Mouse (Mus musculus) left cerebral cortex, postnatal 10 days (tissue): ENCODE results near the gene Hmgcr. TPM values are rescaled to one million over a fixed set of nuclear protein-coding genes. Genes with fewer than 3 reads are reported as not detected.
"Not testable (repeated sequence)": the region's sequence is repeated elsewhere in the genome, so short reads cannot be mapped to it uniquely, and the experiment has no call there.

Experiments used
- DNase-seq, 2 experiments: peaks; one replicate each; pipeline ENCODE4 v3.0.0; 2021 to 2022; ENCODE audit warnings: low spot score in 2 of 2, mixed read lengths in 1 of 2; ENCODE audit errors: extremely low spot score in 1 of 2
- intact Hi-C: fragments of 180-260 bp; cut with DNase I; formaldehyde crosslinking; loops from one replicate; pipeline ENCODE4 v1.15.1; 2025
- total RNA-seq, 2 experiments: library from RNA; stranded (reverse); gene quantifications; 2 replicates each; pipeline ENCODE4 v1.2.3; 2021

Gene Hmgcr
- total RNA-seq, 2 experiments from 2014 or later = 314 to 328 TPM

DNA sequence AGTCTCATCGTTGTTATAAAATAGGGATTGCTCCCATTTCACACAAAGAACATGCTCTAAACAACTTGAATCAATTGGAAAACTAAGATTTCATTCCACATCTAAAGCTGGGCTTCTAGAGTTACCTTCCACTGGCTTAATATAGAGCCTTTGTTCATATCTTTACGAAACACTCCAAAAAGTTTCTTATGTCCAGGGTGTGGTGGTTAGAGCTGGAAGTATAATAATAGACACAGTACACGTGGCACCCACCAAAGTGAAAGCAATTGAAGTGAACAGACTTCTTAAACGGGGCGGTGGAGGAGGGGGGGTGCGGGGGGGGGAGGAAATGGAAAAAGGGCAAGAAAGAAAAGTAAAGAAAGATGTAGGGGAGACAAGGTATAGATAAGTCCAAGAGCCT, 1.5 kb upstream of the Hmgcr start:
- intact Hi-C loops = no loop called here
- no peak for DNase-seq

DNA sequence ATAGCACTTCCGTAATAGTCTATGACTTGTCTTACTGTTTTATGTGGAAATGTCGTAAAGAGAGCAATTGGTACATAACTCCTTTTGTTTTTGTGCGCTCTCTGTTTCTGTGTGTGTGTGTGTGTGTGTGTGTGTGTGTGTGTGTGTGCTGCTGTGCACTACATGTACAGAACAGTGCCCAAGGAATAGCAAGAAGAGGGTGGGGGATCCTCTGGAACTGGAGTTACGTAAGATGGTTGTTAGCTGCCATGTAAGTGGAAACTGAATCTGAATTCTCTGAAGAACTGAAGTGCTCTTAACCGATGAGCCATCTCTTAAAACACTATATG, 1.1 kb upstream of the Hmgcr start:
- intact Hi-C loops = no loop called here

DNA sequence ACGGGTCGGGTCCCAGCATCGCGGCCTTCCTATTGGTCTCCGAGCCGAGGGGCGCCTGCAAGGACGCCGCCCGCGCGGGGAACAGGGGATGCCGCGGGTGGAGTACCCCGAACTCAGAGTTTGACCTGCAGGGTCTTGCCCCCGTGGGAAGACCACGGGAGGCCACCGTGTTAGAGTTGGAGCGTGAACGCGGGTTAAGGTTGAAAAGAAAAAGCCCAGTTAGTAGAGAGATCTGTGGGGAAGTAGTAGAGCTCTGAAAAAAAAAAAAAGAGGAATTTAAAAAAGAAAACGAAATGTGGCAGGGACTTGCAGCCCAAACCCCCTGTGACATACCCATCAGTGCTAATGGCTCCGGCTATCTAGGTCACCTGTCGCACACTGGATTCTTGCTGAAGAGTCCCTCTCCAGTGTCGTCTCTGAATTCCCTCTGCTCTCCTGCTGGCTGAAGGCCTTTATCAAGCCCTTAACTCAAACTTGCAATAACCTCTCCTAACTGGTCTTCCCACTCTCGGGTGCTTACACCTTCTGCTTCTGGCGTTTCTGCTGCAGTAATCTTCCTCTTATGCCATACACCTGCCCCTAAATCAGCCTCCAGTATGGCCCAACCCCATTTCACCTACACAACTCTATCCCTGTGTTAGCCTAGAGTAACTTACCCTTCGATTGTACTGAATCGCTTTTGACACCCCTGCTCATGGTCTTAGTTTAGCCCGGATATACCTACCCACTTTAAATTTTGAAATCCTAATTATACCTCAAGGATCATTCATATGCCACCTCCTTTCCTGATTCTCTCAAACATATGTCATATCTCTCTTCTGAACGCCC, 556 bp upstream of the Hmgcr start:
- intact Hi-C loops = no loop called here

More for the DNA sequence above, 1.1 kb upstream of the Hmgcr start:
- DNase-seq = no peak

DNA sequence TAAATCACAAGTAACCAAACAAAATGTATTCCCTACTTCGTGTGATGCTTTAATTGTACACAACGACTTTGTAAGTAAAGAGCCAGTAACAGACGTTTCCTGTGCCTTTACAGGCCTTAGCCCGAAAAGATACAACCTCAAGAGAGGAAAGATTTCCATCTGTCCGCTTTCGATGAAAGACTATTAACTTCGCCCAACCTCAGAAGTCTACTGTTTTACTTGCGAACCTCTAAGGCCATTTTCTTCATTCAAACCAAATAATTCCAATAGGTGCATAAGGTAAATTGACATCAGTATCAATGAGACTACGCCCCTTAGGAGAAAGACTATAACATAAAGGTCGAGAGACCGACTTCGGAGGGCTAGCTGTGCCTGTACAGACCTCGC, 724 bp downstream of the Hmgcr start:
- intact Hi-C loops = no loop called here
- no peak for DNase-seq

More for the DNA sequence above, 556 bp upstream of the Hmgcr start:
- no peak for DNase-seq

DNA sequence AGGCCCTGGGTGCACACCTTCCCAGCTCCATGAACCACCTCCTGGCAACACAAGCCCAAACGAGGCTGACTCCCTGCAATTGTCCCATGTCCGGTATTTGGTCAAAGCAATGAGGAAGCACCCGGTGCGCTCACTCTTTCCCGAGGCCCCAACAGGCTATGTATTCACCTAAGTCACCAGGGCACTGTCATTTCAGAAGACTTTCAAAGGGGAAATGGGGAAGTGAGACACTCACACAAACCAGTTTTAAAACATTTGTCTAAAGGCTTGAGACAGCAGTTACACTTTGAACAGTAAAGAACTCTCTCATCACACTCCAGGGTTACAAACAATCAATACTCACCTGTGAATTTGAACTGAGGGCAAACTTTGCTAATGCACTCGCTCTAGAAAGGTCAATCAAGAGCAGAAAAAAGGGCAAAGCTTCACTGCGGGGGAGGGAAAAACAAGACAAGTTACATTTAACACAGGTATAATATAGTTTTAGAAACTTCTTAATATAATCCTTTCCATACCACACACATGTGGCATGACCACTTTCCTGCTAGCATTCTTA, 6.2 kb downstream of the Hmgcr start:
- no peak for DNase-seq
- intact Hi-C loops = loop anchor here (2.0 to 10.0 kb wide), 2 partner anchors 14 to 450 kb away; no protein-coding TSS in a partner anchor

DNA sequence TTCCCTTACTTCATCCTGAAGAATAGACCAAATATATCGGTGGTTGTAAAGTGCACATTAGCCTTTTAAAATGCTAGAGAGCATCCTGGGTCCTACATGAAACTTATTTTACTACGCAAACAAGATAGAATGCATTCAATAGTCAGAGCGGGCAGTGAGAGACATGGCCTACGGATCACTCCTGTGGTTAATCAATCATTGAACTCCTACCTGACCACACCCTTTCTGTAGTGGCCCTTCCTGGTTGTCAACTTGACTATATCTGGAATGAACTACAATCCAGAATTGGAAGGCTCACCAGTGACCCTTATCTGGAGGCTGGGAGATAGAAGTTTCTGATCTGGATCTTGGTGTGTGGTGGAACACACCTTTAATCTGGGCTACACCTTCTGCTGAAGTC, 7.6 kb downstream of the Hmgcr start:
- not testable (repeated sequence) for DNase-seq
- intact Hi-C loops = loop anchor here (10.0 kb wide), 1 partner anchor 452 kb away; no protein-coding TSS in a partner anchor

DNA sequence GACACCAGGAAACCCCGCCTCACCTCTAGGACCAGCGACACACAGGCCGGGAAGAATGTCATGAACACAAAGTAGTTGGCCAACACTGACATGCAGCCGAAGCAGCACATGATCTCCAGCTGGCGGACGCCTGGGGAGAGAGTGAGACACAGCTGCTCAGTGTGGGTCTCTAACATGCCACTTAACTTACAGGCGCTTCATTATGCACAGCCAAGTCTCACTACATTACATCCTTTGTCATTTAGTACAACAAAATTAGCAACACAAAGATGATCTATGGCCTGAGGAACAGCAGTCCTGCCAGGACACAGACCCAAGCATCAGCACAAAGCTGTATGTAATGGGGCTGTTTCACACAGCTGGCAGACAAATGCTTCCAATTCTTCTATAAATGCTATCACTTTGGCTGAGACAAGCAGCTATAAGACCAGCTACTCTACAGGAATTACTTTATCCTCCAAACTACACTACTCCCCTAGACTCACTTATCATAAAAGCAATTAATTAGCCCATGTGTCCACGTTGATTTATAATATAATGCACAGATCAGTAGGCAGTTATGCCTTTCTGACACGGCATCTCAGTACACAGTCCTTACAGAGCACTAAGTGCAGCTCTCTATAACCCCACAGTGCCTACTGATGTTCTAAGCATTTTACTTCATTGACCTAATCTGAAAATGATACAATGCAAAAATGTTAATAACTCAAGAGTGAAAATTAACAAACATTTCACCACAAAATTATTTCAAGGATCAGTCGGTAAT, 10.5 kb downstream of the Hmgcr start:
- intact Hi-C loops = loop anchor here (10.0 kb wide), 1 partner anchor 455 kb away; no protein-coding TSS in a partner anchor
- DNase-seq = no peak

DNA sequence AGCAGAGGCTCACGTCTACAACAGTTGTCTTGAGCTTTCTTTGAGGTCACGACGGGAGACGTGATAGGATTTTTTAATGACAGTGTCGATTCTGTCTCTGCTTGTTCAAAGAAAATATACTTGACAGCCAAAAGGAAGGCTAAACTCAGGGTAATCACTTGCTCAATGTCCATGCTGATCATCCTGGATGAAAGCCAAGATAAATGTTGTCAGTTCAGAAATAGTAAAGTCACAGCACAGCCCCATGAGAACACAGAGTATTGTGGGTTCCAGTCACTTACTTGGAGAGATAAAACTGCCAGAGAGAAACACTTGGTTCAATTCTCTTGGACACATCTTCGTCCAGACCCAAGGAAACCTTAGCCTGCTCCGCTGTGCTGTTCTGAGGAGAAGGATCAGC, 11.8 kb downstream of the Hmgcr start:
- intact Hi-C loops = no loop called here
- no peak for DNase-seq

DNA sequence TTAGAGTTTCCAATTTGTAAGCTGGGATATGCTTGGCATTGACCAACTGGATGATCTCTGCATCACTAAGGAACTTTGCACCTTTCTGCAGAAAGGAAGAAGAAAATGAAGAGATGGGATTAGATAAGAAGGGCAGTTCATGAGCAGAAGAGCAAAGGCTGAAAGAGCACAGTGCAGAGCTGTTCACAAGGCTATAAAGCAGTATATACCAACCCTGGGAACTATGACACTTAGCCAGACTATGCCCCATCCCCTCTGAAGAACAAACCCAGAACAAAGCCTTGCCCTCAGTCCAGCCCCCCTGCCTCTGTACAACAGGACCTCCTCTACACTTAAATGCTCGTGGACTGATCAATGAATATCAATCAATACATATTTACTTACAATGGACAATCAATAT, 14.1 kb downstream of the Hmgcr start:
- intact Hi-C loops = no loop called here
- no peak for DNase-seq

DNA sequence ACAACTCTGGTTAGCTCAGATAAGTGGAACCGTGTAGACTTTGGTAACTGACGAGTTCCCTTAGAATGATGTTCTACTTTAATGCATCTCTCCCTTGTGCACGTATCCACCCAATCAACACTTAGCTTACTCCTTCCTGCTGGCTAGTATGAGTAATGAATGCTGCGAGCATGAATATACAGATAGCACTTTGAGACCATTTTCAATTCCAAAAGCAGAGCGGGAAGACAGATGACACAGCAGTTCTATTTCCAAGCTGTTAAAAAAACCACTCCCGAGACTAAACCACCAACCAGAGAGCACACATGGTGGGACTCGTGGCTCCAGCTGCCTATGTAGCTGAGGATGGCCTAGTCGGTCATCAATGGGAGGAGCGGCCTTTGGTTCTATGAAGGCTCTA, 17.7 kb downstream of the Hmgcr start:
- intact Hi-C loops = no loop called here
- no peak for DNase-seq

DNA sequence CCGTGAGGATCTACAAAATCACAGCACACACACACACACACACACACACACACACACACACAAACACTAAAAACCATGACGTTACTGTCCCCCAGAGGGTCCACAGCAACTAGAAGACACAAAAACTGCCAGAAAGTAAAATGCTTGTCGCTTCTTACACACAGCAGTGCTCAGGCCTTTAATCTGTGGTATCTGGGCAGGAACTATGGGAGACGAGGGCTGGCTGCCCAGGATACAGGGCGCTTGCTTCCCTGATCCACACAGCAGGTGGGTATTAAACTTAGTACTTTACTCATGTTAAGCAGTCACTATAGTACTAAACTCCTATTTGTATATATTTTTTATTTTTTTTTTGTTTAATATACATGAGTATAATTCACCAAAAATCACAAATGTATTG, 24.9 kb downstream of the Hmgcr start:
- intact Hi-C loops = no loop called here
- DNase-seq = no peak

DNA sequence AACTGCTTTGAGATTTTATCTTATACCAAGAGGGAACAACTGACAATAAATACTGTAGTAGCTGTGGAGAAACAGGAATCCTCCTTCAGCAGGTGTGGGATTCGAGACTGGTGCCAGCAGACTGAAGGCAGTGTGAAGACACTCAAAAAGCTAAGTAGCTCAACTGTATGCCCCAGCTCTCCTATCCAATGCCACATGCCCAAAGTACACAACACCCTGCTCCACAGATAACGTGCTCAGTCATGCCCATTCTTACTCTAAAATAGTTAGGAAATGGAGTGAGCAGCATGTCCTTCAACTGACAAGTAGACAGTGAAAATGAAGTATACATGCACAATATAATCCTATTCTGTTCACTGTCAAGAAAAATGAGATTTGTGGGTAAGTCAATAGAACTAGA, 26.6 kb downstream of the Hmgcr start:
- no peak for DNase-seq
- intact Hi-C loops = no loop called here

DNA sequence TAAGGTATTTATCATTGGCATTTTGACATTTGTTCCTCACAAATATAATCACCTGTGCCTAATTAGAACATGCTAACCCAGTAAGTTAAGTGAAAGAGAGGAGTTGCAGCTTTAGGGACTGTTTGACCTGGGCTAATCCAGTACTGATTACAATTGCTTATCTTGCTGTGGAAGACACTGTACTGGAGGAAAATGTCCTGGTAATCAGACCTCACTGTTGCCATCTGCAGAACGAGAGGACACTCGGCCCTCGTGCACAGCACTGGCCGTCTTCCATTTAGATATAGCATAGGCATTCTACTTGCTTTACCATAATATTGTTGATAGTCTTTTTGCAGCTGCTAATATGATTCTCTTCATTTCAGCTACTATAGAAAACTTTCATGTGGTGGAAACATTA, 40.3 kb downstream of the Hmgcr start:
- DNase-seq = no peak
- intact Hi-C loops = no loop called here

DNA sequence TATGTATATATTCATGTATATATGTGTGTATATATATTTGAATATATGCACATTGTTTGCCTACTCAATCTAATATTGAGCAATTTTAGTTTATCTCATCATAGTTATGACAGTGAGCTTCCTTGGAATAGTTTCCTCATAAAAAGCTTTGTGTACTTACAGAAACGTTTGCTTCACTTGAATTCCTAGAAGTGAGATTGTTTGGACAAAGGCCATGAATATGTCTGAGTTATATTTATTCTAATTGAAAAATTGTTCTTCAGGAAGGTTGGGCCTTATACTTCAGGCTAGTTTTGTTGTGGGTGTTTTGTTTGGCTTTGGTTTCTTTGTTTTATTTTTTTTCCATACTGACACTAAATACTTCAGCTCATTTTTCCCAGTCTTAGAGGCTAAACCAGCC, 49.8 kb downstream of the Hmgcr start:
- intact Hi-C loops = no loop called here
- DNase-seq = no peak

DNA sequence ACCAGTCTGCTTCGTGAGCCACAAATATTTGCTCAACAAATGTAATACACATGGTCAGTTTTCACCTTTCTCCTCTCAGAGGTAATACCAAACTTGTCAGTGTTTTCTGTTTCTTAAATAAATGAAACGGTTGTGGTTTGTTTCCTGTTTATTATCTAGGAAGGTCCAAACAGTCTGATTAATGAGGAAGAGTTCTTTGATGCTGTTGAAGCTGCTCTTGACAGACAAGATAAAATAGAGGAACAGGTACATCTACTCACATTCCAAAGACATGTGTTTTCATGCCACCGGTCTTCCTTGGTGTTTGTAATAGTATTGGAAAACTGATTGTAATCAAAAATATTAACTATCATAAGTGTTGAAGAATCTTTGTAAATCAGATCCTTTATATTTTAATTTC, 56.1 kb downstream of the Hmgcr start:
- no peak for DNase-seq
- intact Hi-C loops = no loop called here

DNA sequence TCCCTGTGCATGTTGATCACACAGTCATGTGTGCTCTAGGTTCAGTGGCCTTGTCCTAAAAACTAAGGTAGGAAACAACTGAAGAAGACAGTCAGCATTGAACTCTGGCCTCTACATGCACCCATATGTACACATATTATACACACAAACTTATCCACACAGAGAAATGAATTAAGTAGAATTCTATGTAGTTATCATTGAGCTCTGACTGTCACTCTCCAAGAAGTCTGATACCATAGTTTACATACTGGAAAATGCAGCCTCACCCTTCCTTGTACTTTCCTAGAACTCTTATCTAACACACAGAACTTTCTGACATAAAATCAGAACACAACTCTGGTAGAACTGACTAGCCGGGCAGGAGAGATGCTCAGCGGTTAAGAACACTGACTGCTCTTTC, 66.5 kb downstream of the Hmgcr start:
- intact Hi-C loops = no loop called here
- DNase-seq = no peak

DNA sequence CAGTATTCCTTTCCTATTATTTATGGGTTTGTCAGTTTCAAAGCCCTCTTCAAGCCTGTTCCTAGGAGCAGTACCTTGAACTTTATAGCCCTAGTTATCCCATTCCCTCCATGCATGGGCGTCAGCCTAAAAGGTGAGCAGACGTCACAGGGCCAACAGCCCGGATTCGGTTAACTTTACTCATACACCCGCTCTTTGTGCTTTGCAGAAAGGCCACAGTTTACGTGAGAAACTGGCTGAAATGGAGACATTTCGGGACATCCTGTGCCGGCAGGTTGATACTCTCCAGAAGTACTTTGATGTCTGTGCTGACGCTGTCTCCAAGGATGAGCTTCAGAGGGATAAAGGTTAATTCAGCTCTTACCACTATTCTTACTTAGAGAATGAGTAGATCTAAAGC, 71.6 kb downstream of the Hmgcr start:
- no peak for DNase-seq
- intact Hi-C loops = loop anchor here (10.0 kb wide), 1 partner anchor 564 kb away; no protein-coding TSS in a partner anchor
